Comparison of ENCODE assay signal across 10 mouse cellular contexts in genomic region chr10:93123310-93123709, GRCm38 (mm10). TPM values are rescaled to one million over a fixed set of nuclear protein-coding genes. Genes with fewer than 3 reads are reported as not detected.
DNase-seq lines count a peak whose midpoint lies in the region; ATAC-seq and TF ChIP-seq lines count a peak whose summit lies in the region.
"Had no signal": no experiment of that assay in that cellular context is flagged by ENCODE, and none has a peak within 500 bp of the region (broad histone marks: within the 10 kb centered on the region; RNA-seq: fewer than 3 reads in every experiment).

No protein-coding gene starts in this region.

- no peak overlapping the region for H3K4me3 ChIP-seq in layer of hippocampus, adult 2 months
- H3K4me3 ChIP-seq in liver, embryonic 13.5 days (replicated peaks): no peak overlapping the region
- H3K4me3 ChIP-seq: forebrain, embryonic 12.5 days; hindbrain, embryonic 13.5 days had no signal

- peak; percentile 68 for ATAC-seq in frontal cortex, adult (ENCODE audit: low TSS enrichment)
- no peak for ATAC-seq in liver, embryonic 13.5 days (ENCODE audit: low read depth)

- H3K27ac ChIP-seq in layer of hippocampus, adult 2 months: peak overlapping the region; percentile 78
- peak overlapping the region; percentile 76 for H3K27ac ChIP-seq in liver, embryonic 13.5 days
- H3K27ac ChIP-seq: forebrain, embryonic 12.5 days had no signal

- peak overlapping the region; percentile 69 for H3K4me2 ChIP-seq in liver, embryonic 13.5 days
- H3K4me2 ChIP-seq: forebrain, embryonic 12.5 days; hindbrain, embryonic 13.5 days had no signal

- 29% methylated on average over 4 of the region's 4 CpGs for WGBS in liver, embryonic 13.5 days (ENCODE audit: insufficient replicate concordance)

- no peak for TF ChIP-seq CTCF in layer of hippocampus, adult 2 months (conservative IDR thresholded peaks at IDR 0.05)

- peaks cover 55% of the 10 kb centered on the region for H3K4me1 ChIP-seq in liver, embryonic 13.5 days (replicated peaks)

- H3K27me3 ChIP-seq in liver, embryonic 13.5 days: no peaks in the 10 kb centered on the region
- H3K27me3 ChIP-seq: forebrain, embryonic 12.5 days; hindbrain, embryonic 13.5 days had no signal

- DNase-seq in frontal cortex, postnatal 14 days (ENCODE audit: low spot score in 2 of 2): no peak
- DNase-seq in layer of hippocampus, adult 2 months (ENCODE audit: low spot score in 2 of 2): no peak
- DNase-seq in layer of hippocampus, postnatal 14 days (ENCODE audit: low spot score in 2 of 2): no peak
- peak; percentile 54 for DNase-seq in CD4-positive, CD25-positive, alpha-beta regulatory T cell, adult 2 months (ENCODE audit: low read depth, low spot score)
- no peak for DNase-seq in liver, embryonic 13.5 days
- DNase-seq in ovary, postnatal 36 days (ENCODE audit: low spot score): no peak
- DNase-seq in cerebellum, postnatal 36 days: no peak

- no peaks in the 10 kb centered on the region for H3K36me3 ChIP-seq in liver, embryonic 13.5 days
- H3K36me3 ChIP-seq: forebrain, embryonic 12.5 days; hindbrain, embryonic 13.5 days had no signal

- no peaks in the 10 kb centered on the region for H3K9me3 ChIP-seq in liver, embryonic 13.5 days (replicated peaks)
- H3K9me3 ChIP-seq: forebrain, embryonic 12.5 days; hindbrain, embryonic 13.5 days had no signal

- no peak overlapping the region for H3K9ac ChIP-seq in liver, embryonic 13.5 days
- H3K9ac ChIP-seq: forebrain, embryonic 12.5 days; hindbrain, embryonic 13.5 days had no signal

RNA-seq across cellular contexts. Expression of gene Cdk17, which starts 37.4 kb away (rescaled TPM):
- 100 to 1,000 TPM; 206 to 219 TPM for total RNA-seq in layer of hippocampus, adult 2 months (2021)
- total RNA-seq in layer of hippocampus, postnatal 14 days (2021): 100 to 1,000 TPM; 138 to 142 TPM
- polyA plus RNA-seq in liver, embryonic 13.5 days (2015; fragmentation: Nextera tagmentation; extraction: Ambion mirVana): 10.1 and 12.0 TPM in 2 replicates

RNA-seq across cellular contexts. Expression of gene Cfap54, which starts 41.9 kb away (rescaled TPM):
- 10 to 100 TPM; 20.7 to 22.9 TPM for total RNA-seq in layer of hippocampus, adult 2 months (2021)
- total RNA-seq in layer of hippocampus, postnatal 14 days (2021): 10 to 100 TPM; 11.1 to 15.1 TPM
- 0.15 and 0.18 TPM in 2 replicates for polyA plus RNA-seq in liver, embryonic 13.5 days (2015; fragmentation: Nextera tagmentation; extraction: Ambion mirVana)
